Mouse (Mus musculus): ENCODE data around the gene Scgb2b19. TPM values are rescaled to one million over a fixed set of nuclear protein-coding genes. Genes with fewer than 3 reads are reported as not detected.
"Not testable (repeated sequence)": the region's sequence is repeated elsewhere in the genome, so short reads cannot be mapped to it uniquely, and the experiment has no call there.

Gene Scgb2b19
- total RNA-seq (2012; rRNA removed) = not detected in 2 replicates

DNA sequence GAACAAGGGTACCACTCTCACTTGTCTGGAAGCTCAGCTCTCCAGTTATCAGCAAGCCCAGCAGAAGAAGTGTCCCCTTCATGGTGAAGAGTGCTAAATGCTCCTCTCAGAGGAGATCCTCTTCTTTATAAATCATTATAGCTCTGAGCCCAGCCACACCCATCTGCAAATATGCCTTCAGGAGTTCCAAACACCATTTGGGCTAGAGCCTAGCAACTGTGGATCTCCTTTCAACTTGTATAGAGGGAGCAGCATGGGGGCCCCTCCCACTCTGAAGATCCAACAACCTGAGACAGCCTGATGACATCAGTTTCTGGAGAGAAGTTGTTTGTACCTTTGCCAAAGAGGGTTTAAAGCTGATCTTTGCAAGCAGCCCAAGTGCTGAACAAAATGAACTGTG, at the start of gene Scgb2b19:
Scgb2b19 (minus strand) TSS at position 101 of the 400 bp plus-strand sequence.
- in situ Hi-C loops (cut with MboI; ENCODE audit: low sequenced_read_pairs in 2 of 2, unreplicated experiment in 2 of 2); H3K36me3 ChIP-seq (ENCODE audit: control insufficient read depth, insufficient read depth, low read length, poor library complexity, severe bottlenecking); H3K27ac ChIP-seq (ENCODE audit: insufficient read depth, low read depth, low read length, poor library complexity, severe bottlenecking); DNase-seq (ENCODE audit: low read depth, low spot score); H3K9ac ChIP-seq (ENCODE audit: insufficient read depth, low read depth, low read length, poor library complexity, severe bottlenecking); H3K4me1 ChIP-seq (ENCODE audit: control insufficient read depth in 2 of 2, insufficient read depth in 2 of 2, low read length in 2 of 2, poor library complexity in 1 of 2); H3K4me3 ChIP-seq (ENCODE audit: insufficient read depth in 1 of 2, low read depth in 1 of 2, low read length in 2 of 2, poor library complexity in 1 of 2, severe bottlenecking in 1 of 2); H3K9me3 ChIP-seq (ENCODE audit: control insufficient read depth, insufficient read depth, low read depth, low read length): not testable (repeated sequence)

DNA sequence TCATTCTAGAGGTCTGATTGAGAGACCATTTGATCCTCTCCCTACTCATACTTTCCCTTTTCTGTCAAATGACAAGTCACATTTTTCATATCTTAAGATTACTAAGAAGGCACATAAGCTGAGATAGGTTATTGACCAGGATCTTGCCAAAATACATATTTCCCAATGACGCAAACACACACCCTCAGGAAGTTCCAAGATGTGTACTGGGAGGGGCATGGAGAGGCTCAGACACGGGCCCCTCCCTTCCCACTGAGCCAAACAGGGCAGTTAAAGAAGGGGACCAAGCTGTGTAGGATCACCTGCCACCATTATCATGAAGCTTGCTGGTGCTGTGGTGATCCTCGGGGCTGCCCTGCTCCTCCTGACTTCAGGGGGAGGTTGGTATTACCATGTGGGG, 6.9 kb upstream of the Scgb2b19 start, which contains the start of gene Scgb1b19:
Scgb1b19 (plus strand) TSS at position 301 of the 400 bp plus-strand sequence.
- DNase-seq (ENCODE audit: low read depth, low spot score); in situ Hi-C loops (cut with MboI; ENCODE audit: low sequenced_read_pairs in 2 of 2, unreplicated experiment in 2 of 2): not testable (repeated sequence)

More for the DNA sequence above, 6.9 kb upstream of the Scgb2b19 start, which contains the start of gene Scgb1b19:
- not testable (repeated sequence) for H3K4me3 ChIP-seq (ENCODE audit: insufficient read depth in 1 of 2, low read depth in 1 of 2, low read length in 2 of 2, poor library complexity in 1 of 2, severe bottlenecking in 1 of 2); H3K27ac ChIP-seq (ENCODE audit: insufficient read depth, low read depth, low read length, poor library complexity, severe bottlenecking); H3K9ac ChIP-seq (ENCODE audit: insufficient read depth, low read depth, low read length, poor library complexity, severe bottlenecking); H3K4me1 ChIP-seq (ENCODE audit: control insufficient read depth in 2 of 2, insufficient read depth in 2 of 2, low read length in 2 of 2, poor library complexity in 1 of 2); H3K36me3 ChIP-seq (ENCODE audit: control insufficient read depth, insufficient read depth, low read length, poor library complexity, severe bottlenecking); H3K9me3 ChIP-seq (ENCODE audit: control insufficient read depth, insufficient read depth, low read depth, low read length)

Other genes with a start within 250 kb of the Scgb2b19 start
- not detected in 2 replicates for gene Scgb2b17, start 223.8 kb downstream of the Scgb2b19 start, total RNA-seq (2012; rRNA removed)
- gene Scgb1b17, start 216.9 kb downstream of the Scgb2b19 start, total RNA-seq (2012; rRNA removed) = not detected in 2 replicates
- gene Scgb2b18, start 106.5 kb downstream of the Scgb2b19 start, total RNA-seq (2012; rRNA removed) = not detected in 2 replicates
- gene Scgb1b18, start 94.8 kb downstream of the Scgb2b19 start, total RNA-seq (2012; rRNA removed) = not detected in 2 replicates
- not detected in 2 replicates for gene Scgb1b19, start 7.0 kb upstream of the Scgb2b19 start, total RNA-seq (2012; rRNA removed)
- gene Scgb2b20, start 86.0 kb upstream of the Scgb2b19 start, total RNA-seq (2012; rRNA removed) = not detected in 2 replicates
- not detected in 2 replicates for gene Scgb1b20, start 92.9 kb upstream of the Scgb2b19 start, total RNA-seq (2012; rRNA removed)
- not detected in 2 replicates for gene Scgb2b21, start 240.1 kb upstream of the Scgb2b19 start, total RNA-seq (2012; rRNA removed)